Mouse (Mus musculus) brain, embryonic 14.5 days (tissue): Measurements from ENCODE around the gene Plekhm1.

ENCODE experiments used
- CTCF ChIP-seq: fragments of 200-500 bp; IDR thresholded peaks from 2 replicates; pipeline ENCODE4 v1.5.1; 2012; ENCODE audit warnings: inconsistent platforms, mild to moderate bottlenecking, moderate library complexity, borderline replicate concordance; ENCODE audit not compliant: insufficient read depth, insufficient read length; ENCODE audit errors: extremely low read depth
- POLR2A ChIP-seq: fragments of 200-500 bp; IDR thresholded peaks from 2 replicates; pipeline ENCODE4 v1.6.1; 2012; ENCODE audit warnings: mild to moderate bottlenecking, inconsistent platforms, borderline replicate concordance; ENCODE audit not compliant: poor library complexity, insufficient read depth, insufficient read length, severe bottlenecking; ENCODE audit errors: extremely low read depth

DNA sequence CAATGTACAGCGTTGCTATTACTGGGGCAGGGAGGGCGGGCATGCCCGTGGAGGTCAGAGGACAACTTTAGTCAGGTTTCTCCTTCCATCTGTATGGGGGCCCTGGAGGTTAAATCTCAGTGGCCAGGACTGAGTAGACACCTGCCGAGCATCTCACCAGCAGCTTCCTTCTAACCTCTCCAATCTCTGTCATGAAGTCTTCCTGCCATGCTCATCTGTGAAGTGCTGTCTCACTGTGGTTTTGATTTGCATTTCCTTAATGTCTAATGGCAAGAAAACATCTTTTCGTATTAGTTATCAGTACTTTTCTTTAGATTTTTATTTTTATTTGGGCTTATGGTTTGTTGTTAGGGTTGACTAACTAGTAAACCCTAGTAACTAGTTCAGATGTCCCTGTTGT lies 32.0 kb downstream of the Plekhm1 start:
- TF ChIP-seq CTCF (no peak), POLR2A (no peak)
